Mouse (Mus musculus): ENCODE measurements around the gene Ltbp1. TPM values are rescaled to one million over a fixed set of nuclear protein-coding genes. Genes with fewer than 3 reads are reported as not detected.
"Not testable (repeated sequence)": the region's sequence is repeated elsewhere in the genome, so short reads cannot be mapped to it uniquely, and the experiment has no call there.

The Ltbp1 gene
- polyA plus RNA-seq, 1 experiment from 2014 or later, result 2.2 TPM

DNA sequence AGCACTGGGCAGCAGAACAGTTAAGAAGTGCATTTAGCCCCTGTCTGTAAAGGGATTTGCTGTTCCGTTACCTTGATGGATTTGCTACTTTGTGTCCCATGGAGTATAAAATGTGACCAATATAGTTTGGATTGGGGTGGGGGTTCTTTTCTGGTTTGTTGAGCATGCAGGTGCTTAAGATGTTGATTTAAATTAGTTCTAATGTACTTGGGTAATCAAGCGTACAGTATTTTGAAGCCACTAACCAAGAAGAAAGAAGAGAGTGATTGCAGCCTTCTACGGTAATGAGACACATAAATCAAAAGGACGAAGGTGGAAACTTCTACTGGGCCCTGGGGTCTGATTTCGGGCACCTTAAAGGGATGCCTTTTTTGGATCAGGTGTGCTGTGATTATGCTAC, 102.5 kb downstream of the Ltbp1 start:
- Histone ChIP-seq H3K9me3 (no peaks in the 10 kb centered on the region), H3K9ac (no peak overlapping the region), H3K36me3 (no peaks in the 10 kb centered on the region), H3K4me1 (replicated peaks) (no peaks in the 10 kb centered on the region), H3K27me3 (peaks cover 3% of the 10 kb centered on the region; the same call in 1 of the 2 replicates), H3K27ac (no peak overlapping the region), H3K4me2 (no peak overlapping the region), H3K4me3 (no peak overlapping the region)
- 47% methylated on average over 5 of the region's 5 CpGs for WGBS
- peak; percentile 59; the same call in 1 of the 2 replicates for ATAC-seq (ENCODE audit: low FRiP score)

DNA sequence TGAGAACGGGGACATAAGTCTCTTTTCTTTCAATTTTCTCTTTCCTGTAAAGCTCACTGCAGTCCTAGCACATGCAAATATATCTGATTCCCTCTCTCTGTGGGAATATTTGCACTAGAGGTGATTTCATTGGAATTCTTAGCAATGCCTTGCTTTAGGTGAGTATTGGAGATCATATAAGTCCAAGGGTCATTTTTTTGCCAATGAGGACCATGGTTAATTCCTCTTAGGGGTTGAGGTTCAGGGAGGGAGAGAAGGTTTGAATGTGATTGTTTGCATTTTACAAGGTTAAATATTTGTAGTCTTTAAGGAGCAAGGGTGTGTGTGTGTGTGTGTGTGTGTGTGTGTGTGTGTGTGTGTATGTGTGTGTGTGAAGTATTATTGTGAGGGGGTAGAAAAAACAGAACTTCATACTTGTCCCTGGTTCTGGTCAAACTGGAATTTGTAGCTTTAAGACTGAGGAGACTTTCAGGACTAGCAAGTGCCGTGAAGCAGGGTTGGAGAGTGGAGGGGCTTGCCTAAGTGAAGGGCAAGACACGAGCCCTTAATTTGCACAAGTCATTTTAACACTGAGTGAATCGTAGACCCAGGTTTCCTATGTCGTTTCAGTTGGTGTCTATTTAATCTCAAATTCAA, 103.8 kb downstream of the Ltbp1 start:
- H3K9me3 ChIP-seq, result no peaks in the 10 kb centered on the region
- no peak overlapping the region for H3K9ac ChIP-seq
- H3K4me1 ChIP-seq (replicated peaks), result no peaks in the 10 kb centered on the region
- ATAC-seq (ENCODE audit: low FRiP score), result no peak
- no peak overlapping the region for H3K4me2 ChIP-seq
- H3K36me3 ChIP-seq, result no peaks in the 10 kb centered on the region
- H3K27me3 ChIP-seq, result no peaks in the 10 kb centered on the region; the same call in 1 of the 2 replicates
- H3K4me3 ChIP-seq, result no peak overlapping the region
- no peak overlapping the region for H3K27ac ChIP-seq
- WGBS, result 75% methylated on average over 5 of the region's 5 CpGs

DNA sequence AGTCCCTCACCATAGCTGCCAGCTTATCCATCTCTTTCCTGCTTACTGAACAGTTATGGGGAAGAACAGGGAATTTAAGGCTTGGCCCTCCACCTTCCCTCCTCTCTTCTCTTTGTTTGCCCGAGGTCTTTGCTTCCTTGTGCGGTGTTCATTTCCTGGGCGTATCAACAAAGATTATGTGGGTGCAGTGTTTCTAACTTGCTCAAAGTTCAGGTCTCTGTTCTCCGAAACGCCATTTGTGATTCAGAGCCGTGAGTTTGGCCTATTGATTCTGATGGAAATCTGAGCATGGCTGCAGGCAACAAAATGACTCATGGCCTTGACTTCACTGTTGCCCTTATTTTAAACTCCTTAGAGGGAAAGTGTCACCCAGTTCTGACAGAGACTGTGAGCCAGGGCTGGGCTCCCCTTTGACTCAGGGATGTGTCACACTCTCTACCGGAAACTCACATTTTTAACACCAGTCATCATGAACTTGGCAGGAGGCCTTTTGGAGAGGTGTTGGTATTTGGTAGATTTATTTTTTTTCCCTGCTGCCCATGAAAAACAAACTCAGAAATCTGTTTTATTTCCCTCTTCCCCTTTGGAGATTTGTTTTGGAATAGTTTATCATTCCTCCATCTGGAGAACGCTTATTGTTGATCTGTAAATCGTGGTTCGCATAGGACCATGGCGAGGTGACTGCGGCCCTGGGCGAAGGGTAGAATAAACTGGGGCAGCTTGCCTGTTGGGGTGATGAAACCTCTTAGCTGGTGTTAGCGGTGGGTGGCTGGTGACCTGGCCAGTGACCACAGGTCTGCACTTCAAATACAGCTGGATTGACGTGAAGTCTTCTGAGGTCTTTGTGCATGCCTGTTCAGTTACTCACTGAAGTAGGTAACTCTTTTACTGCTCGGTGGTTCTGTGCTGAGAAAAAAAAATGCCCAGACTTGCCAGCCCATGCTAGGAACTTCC, 105.2 kb downstream of the Ltbp1 start:
- Histone ChIP-seq H3K36me3 (no peaks in the 10 kb centered on the region), H3K4me3 (no peak overlapping the region), H3K27ac (no peak overlapping the region), H3K4me1 (replicated peaks) (no peaks in the 10 kb centered on the region), H3K27me3 (no peaks in the 10 kb centered on the region), H3K9ac (no peak overlapping the region), H3K4me2 (no peak overlapping the region), H3K9me3 (no peaks in the 10 kb centered on the region)
- WGBS, result 90% methylated on average over 16 of the region's 16 CpGs
- no peak for ATAC-seq (ENCODE audit: low FRiP score)

GRCm38 (mm10) chr17:75115594-75115993, 110.2 kb downstream of the Ltbp1 start:
- no peaks in the 10 kb centered on the region for H3K36me3 ChIP-seq
- no peaks in the 10 kb centered on the region for H3K27me3 ChIP-seq

DNA sequence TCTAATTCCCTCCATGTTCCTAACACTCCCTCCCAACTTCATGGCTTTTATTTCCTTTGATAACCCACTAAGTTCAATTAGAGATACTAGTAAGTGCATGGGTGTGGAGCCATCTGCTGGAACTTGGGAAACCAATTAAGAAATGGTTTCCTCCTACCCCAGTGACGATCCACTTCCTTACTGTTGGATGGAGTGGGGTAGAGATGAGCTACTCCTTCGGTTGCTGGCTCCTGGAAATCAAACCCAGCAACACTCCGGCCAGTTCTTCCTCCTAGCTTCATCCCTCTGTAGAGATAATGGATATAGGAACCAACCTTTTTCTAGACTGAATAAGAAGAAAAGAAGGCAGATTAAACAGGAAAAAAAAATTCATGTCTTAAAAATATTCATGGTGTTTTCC, 113.5 kb downstream of the Ltbp1 start:
- no peaks in the 10 kb centered on the region for H3K27me3 ChIP-seq
- H3K36me3 ChIP-seq, result no peaks in the 10 kb centered on the region
- H3K4me1 ChIP-seq (replicated peaks), result peaks cover 9% of the 10 kb centered on the region
- no peak overlapping the region for H3K27ac ChIP-seq
- ATAC-seq (ENCODE audit: low FRiP score), result no peak
- H3K4me3 ChIP-seq, result no peak overlapping the region
- no peaks in the 10 kb centered on the region for H3K9me3 ChIP-seq
- WGBS, result 91% methylated on average over 3 of the region's 3 CpGs
- H3K4me2 ChIP-seq, result no peak overlapping the region
- H3K9ac ChIP-seq, result no peak overlapping the region

More at GRCm38 (mm10) chr17:75115594-75115993, 110.2 kb downstream of the Ltbp1 start:
- H3K4me1 ChIP-seq (replicated peaks), result peaks cover 9% of the 10 kb centered on the region
- no peak overlapping the region for H3K4me2 ChIP-seq
- WGBS, result 72% methylated on average over 8 of the region's 8 CpGs
- H3K9me3 ChIP-seq, result no peaks in the 10 kb centered on the region
- no peak for ATAC-seq (ENCODE audit: low FRiP score)
- H3K27ac ChIP-seq, result no peak overlapping the region
- no peak overlapping the region for H3K4me3 ChIP-seq
- H3K9ac ChIP-seq, result no peak overlapping the region

- Histone ChIP-seq H3K9me3 (no peaks in the 10 kb centered on the region), H3K4me3 (no peak overlapping the region), H3K36me3 (no peaks in the 10 kb centered on the region), H3K4me1 (replicated peaks) (peaks cover 9% of the 10 kb centered on the region), H3K4me2 (no peak overlapping the region), H3K27me3 (no peaks in the 10 kb centered on the region), H3K9ac (no peak overlapping the region), H3K27ac (no peak overlapping the region)
- WGBS, result 65% methylated on average over 3 of the region's 3 CpGs
- ATAC-seq (ENCODE audit: low FRiP score), result no peak
Measured at GRCm38 (mm10) chr17:75119422-75119821, 114.1 kb downstream of the Ltbp1 start.

- no peaks in the 10 kb centered on the region for H3K27me3 ChIP-seq
- H3K9ac ChIP-seq, result no peak overlapping the region
- H3K36me3 ChIP-seq, result no peaks in the 10 kb centered on the region
- no peak overlapping the region for H3K4me3 ChIP-seq
- H3K4me2 ChIP-seq, result no peak overlapping the region
- no peak overlapping the region for H3K27ac ChIP-seq
- no peak for ATAC-seq (ENCODE audit: low FRiP score)
- peaks cover 9% of the 10 kb centered on the region for H3K4me1 ChIP-seq (replicated peaks)
- WGBS, result 59% methylated on average over 6 of the region's 6 CpGs
- H3K9me3 ChIP-seq, result no peaks in the 10 kb centered on the region
Measured at GRCm38 (mm10) chr17:75120071-75120470, 114.7 kb downstream of the Ltbp1 start.

DNA sequence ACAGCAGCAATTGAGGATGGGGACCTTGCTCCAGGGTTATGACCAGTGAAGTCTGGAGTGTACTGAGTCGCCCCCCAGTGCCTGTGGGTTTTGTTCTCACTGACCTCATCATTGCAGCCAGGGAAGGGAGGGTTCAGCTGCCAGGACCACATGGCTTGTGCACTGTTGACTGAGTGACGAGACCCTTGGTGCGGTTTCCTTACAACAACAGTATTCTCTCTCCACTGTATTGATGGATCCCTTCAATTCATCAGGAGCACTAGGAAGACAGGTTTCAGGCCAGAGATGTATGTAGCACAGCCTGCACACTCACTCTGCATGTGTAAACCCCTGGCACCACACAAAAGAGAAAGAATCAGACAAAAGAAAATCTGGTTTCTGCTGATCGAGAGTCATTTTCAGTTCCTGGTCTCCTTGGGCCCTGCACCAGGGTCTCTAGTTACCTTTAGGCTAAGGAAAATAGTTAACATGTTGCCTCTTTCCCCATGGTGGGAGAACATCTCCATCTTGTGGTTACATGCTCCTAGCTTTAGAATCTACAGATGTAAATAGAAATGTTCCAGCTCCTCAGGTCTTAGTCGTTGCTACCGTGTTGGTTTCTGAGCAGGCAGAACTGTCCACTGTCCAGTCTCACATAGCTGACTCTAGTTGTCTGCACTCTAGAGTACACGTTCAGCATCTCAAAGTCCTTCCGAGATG, 117.4 kb downstream of the Ltbp1 start:
- 77% methylated on average over 8 of the region's 8 CpGs for WGBS

DNA sequence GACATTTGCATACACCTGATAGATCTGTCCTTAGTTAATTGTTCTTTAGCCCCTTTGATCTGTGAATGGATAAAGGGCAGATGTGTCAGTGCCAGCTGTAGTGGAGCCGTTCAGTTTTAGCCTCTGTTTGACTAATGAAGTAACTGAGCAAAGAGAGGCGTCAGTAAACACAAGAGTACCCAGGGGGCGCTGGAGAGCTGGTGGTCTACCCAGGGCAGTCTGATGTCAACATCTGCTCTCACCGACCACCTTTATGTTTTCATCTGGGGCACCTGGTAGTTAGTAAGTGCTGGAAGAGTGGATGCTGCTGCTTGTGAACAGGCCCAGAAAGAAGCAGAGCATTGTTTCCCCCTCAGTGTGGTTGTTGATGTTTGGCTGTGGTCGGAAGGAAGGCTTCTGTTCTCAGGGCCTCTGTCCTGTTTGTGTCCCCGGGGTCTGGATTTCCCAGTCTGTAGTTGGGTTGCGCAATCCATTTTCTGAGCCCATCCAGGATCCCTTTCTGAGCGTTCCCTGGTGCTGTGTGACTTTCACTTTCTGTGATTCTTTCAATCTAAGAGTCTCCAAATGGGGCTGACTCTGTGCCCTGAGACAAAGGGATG, 123.1 kb downstream of the Ltbp1 start:
- no peak overlapping the region for H3K4me2 ChIP-seq
- ATAC-seq (ENCODE audit: low FRiP score), result no peak
- no peaks in the 10 kb centered on the region for H3K4me1 ChIP-seq (replicated peaks)
- H3K9ac ChIP-seq, result no peak overlapping the region
- no peaks in the 10 kb centered on the region for H3K27me3 ChIP-seq
- no peak overlapping the region for H3K27ac ChIP-seq
- no peaks in the 10 kb centered on the region for H3K9me3 ChIP-seq
- 62% methylated on average over 8 of the region's 8 CpGs for WGBS
- H3K4me3 ChIP-seq, result no peak overlapping the region
- no peaks in the 10 kb centered on the region for H3K36me3 ChIP-seq

More for the DNA sequence above, 117.4 kb downstream of the Ltbp1 start:
- no peak overlapping the region for H3K27ac ChIP-seq
- no peak overlapping the region for H3K4me3 ChIP-seq
- no peaks in the 10 kb centered on the region for H3K36me3 ChIP-seq
- 0 out of 2 replicates have a peak, but pooled peaks have one; percentile 32 for ATAC-seq (ENCODE audit: low FRiP score)
- no peaks in the 10 kb centered on the region for H3K9me3 ChIP-seq
- H3K27me3 ChIP-seq, result no peaks in the 10 kb centered on the region
- no peak overlapping the region for H3K4me2 ChIP-seq
- no peak overlapping the region for H3K9ac ChIP-seq
- 0 out of 2 replicates have a peak, but pooled peaks cover 3% of the 10 kb centered on the region for H3K4me1 ChIP-seq (replicated peaks)

- H3K36me3 ChIP-seq, result no peaks in the 10 kb centered on the region
- ATAC-seq (ENCODE audit: low FRiP score), result no peak
- no peak overlapping the region for H3K4me2 ChIP-seq
- H3K4me3 ChIP-seq, result no peak overlapping the region
- H3K9ac ChIP-seq, result no peak overlapping the region
- WGBS, result 85% methylated on average over 4 of the region's 4 CpGs
- no peaks in the 10 kb centered on the region for H3K27me3 ChIP-seq
- no peaks in the 10 kb centered on the region for H3K4me1 ChIP-seq (replicated peaks)
- no peaks in the 10 kb centered on the region for H3K9me3 ChIP-seq
- H3K27ac ChIP-seq, result no peak overlapping the region
Measured at GRCm38 (mm10) chr17:75133983-75134382, 128.6 kb downstream of the Ltbp1 start.

DNA sequence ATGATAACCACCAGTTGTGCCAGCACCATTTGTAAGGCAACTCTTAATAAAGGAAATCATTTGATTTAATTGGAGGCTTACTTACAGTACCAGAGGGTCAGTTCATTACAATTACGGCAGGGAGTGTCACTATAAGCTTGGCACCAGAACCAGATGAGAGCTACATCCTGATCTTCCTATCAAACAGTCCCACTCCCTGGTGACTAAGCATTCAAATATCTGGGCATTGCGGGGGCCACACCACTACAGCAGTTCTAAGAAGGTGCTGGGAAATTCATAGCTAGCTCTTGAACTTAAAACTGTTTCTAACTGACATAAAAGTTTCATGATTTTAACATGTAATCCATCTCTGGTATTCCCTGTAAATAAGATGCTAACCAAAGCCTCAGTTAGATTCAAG, 134.4 kb downstream of the Ltbp1 start:
- H3K4me3 ChIP-seq, result no peak overlapping the region
- H3K27ac ChIP-seq, result no peak overlapping the region
- H3K4me1 ChIP-seq (replicated peaks), result no peaks in the 10 kb centered on the region
- no peaks in the 10 kb centered on the region for H3K27me3 ChIP-seq
- no peak overlapping the region for H3K4me2 ChIP-seq
- H3K36me3 ChIP-seq, result no peaks in the 10 kb centered on the region
- ATAC-seq (ENCODE audit: low FRiP score), result no peak
- no peak overlapping the region for H3K9ac ChIP-seq
- WGBS, result 94% methylated on average over 2 of the region's 2 CpGs
- H3K9me3 ChIP-seq, result no peaks in the 10 kb centered on the region

GRCm38 (mm10) chr17:75142845-75143244, 137.5 kb downstream of the Ltbp1 start:
- not testable (repeated sequence) for ATAC-seq (ENCODE audit: low FRiP score); H3K27ac ChIP-seq; H3K4me3 ChIP-seq; H3K9ac ChIP-seq; H3K36me3 ChIP-seq; H3K27me3 ChIP-seq; H3K4me2 ChIP-seq; H3K9me3 ChIP-seq; H3K4me1 ChIP-seq (replicated peaks)
- 91% methylated on average over 7 of the region's 7 CpGs for WGBS

Data from hindbrain, embryonic 13.5 days (tissue).